Mouse (Mus musculus): Measurements from ENCODE around the gene Ubl3.

The Ubl3 gene

DNA sequence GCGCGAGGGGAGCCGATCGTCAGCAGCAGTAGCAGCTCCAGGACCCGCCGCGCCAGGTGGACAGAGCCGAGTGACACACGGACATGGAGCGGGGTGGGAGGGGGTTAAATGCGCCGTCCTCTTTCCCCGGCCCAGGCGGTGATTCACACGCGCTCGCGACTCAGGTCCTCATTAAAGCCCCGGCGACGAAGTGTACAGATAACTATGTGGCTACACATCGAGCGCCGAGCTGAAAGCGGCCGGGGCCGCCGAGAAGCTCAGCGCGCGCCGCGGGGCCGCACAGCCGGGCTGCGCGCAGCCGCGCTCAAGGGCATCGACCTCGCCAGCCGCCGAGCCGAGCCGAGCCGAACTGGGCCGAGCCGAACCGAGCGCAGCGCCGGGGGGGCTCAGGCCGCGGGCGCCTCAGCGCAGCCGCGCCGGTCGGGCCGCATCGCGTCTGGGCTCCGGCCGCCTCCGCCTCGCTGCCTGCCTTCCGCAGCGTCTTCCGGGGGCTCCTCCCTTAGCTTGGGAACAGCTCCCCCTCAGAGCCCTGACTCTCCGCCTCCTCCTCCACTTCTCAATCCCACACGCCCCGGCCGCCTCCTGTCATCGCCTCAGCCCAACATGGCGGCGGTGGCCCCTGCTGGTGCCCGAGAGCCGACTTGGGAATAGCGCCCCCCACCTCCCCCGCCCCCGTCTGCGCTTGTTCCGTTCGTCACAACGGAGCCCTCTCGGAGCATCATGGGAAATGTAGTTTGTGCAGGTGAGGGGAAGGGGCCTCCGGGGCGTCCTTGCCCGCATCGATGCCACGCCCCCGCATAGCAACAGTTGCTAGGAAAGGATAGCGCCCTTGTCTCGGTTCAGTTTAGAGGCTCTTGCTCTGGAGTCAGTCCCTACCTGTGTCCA lies at the start of gene Ubl3:
TSS of gene Ubl3 (minus strand) at position 603 of the 885 bp plus-strand sequence.
- ATAC-seq (ENCODE audit: low TSS enrichment), result peak; percentile 77

DNA sequence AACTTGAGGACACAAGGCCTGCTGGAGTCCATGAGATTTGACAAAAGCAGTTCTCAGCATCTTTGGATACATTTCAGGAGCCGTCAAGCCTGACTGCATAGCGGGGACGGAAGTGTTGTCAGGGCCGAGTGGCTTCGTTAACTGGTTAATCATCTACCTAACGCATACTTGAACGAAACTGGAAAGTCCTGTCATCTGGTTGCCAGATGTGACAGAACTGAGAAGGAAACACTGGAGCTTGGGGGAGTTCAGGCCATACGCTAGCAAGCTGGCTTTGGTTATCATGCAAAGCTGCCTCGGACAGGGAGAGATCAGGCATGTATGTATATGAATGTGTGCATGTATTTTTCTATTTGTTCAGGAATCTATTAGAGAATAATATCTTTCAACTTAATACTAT lies 45.8 kb upstream of the Ubl3 start:
- no peak for ATAC-seq (ENCODE audit: low TSS enrichment)

DNA sequence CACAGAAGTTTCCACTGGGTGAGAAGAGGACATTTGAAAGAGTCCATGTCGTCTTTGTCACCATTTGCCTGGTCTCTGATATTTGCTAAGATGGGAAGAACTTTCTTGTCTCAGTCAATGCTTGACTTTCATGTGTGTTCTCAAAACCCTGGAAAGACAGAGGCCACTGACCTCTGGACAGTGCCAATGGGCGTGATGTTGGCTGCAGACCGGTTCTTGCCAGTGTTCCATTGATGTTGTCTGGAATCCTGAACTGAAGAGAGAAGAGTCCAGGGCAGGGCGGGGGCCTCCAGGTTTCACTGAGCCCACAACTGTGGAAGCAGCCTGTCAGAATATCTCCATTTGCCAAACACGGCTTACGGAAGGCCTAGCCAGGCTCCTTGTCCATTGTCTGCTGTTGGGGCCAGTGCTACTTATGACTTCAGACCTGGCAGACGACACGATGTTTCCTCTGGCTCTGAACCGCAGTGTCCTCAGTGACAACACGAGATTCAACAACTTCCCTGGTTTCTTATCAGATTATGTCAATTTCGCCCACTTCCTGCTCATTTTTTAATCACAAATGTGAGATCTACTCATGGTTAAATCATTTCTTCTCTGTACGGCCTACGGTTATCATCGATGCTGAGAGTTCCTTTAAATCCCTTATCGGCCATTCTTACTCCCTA lies 43.6 kb upstream of the Ubl3 start:
- ATAC-seq (ENCODE audit: low TSS enrichment), result no peak

DNA sequence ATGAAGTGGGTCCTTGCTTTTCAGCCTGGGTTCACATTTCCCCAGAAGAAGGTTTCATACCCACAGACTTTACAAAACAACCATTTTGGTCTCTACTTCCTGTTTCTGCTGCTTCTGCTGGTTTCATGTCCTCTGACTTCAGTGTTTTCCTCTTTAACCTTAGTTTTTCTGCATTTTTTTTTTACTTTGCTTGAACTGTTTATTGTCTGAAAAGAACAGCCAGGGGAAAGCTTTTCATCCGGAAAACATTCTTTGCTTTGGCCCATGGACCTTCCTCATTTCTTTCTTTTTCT lies 42.8 kb upstream of the Ubl3 start:
- no peak for ATAC-seq (ENCODE audit: low TSS enrichment)

DNA sequence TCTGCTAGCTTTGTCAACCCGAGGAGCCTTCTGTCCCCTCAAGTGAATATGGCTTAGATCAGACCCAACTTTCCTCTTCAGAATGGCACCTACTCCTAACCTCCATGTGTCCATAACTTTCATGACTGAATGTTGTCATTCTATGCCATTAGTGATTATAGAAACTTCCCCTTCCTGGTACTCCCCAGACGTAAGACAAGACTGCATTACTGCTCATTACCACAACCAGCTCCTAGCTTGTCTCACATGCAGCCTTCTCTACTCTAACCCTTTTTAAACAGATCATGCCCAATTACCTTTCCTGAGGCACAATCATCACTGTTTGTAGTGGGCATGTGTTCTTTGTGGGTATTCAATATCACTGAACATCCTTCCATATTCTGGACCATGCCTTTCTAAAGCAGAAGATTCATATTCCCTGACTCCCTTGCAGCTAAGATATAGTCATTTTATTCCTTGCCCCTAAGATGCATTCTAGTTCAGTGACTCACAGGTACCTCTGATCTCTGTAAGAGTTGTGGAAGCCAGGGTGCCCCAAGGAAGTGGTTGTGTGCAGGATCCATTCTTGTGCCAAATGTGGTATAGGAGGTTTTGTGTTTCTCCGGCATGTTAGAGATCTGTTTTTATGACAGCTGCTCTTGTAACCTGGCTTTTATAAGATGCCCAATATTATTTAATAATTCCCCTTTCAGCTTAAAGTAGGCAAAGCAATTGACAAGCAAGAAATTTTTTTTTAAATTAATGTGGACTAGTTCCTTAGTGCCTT lies 42.3 kb upstream of the Ubl3 start:
- no peak for ATAC-seq (ENCODE audit: low TSS enrichment)

DNA sequence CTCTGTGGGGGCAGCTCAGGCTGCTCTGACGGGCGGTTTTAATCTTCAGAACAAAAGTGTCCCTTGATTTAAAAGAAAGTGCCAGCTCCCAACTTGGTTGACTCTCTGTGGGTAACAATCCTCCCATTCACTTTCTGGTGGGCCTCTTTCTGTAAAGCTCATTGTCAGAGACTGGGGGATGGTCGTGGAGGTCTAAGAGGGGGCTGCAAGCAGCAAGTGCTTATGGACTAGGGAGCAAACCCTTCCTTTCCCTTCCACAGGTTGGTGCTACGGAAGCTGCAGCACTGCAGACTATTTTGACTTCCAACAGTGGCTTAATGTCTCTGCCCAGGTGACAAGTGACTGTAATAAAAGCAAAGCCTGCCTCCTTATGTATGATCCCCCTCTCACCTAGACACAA lies 41.0 kb upstream of the Ubl3 start:
- ATAC-seq (ENCODE audit: low TSS enrichment), result no peak

DNA sequence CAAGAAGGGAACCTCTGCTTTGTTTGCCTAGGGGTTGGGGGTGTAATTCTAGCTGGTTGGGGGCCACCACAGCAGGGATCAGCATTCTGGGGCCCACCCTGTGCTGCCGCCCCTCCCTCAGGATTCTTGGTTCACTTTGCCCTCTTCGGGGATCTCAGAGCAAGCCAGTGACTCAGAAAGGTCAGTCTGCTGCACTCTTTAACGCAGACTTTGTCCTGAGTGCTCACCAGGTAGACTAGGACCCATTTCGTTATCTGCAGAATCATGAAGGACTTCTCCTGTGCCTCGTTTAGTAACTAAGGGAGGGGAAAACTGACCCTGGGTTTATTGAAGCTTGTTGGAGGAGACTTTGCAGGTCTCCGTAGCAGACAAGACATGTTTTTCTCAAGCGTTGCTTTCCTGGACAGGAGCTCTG lies 38.9 kb upstream of the Ubl3 start:
- ATAC-seq (ENCODE audit: low TSS enrichment), result no peak

DNA sequence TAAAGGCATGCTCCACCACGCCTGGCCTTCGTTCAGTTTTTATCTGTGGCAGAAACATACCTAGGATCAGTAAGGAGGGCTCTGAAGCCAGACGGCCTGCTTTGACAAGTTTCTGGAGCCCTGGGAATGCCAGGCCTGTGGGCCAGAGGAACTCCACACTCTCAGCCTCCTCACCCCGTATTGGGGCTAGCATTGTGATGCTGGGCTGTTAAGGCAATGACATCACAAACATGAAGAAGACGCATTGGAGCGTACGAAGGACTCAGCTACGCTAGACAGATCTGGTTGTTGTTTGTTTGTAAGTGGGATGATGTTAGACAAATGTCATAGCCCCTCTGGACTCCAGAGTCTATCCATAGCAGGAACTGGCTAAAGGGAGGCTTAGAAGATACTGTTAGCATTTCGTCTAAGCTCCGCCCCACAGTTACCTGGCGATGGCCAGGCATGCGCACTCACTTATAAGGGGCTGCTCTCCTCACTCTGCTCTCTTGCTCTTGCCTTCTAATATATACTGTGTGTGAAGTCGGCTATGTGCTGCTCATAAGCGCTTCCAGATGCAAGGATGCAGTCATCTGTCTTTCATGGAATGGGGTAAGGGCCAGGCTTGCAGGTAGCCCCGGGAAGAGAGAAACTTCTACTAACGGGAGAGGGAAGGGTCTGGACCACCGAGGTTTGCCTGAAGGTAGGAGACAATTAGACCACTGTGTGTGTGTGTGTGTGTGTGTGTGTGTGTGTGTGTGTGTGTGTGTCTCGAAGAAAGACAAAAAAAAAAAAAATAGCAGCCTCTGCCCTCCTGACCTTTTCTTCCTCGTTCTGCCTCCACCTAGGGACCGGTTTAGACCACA lies 38.2 kb upstream of the Ubl3 start:
- no peak for ATAC-seq (ENCODE audit: low TSS enrichment)

DNA sequence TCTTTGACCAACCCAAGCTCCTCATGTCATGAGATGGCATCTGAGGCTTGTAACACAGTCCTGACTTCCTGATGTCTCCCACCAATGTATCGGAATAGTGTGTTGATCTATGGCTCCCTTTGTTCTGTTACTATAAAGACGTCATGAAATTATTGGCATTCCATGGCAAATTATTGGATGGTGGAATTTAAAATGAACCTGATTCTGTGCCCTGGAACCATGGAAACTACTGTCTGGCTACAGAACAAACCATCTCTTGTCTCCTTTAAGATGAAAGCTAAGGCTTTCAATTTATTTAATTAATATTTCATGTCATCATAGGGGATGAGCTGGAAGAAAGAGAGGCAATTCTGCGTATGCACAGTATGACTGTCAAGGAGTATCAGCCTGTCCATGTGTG lies 36.4 kb upstream of the Ubl3 start:
- ATAC-seq (ENCODE audit: low TSS enrichment), result no peak

DNA sequence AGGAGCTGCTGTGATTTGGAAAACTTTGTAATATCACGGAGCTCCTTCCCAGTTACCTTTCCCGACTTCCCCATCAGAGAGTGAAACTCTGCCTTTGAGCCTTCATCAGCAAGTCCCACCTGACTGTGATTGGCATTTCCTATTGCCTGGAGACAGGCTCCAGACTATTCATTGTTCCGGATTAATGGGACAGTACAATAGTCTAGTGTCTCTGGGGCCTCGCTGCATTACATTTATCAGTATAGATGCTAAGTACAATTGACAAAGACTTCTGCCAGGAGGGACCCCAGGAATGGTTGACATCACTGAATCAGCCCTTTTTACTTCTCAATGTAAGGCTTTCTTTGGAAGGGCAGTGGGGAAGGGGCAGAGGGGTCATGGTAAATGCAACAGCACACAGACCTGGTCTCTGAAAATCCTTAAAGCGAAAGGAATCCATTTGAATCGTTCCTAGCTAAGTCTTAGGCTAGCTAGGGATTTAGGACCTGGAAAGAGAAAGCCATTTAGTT lies 35.6 kb upstream of the Ubl3 start:
- ATAC-seq (ENCODE audit: low TSS enrichment), result no peak

DNA sequence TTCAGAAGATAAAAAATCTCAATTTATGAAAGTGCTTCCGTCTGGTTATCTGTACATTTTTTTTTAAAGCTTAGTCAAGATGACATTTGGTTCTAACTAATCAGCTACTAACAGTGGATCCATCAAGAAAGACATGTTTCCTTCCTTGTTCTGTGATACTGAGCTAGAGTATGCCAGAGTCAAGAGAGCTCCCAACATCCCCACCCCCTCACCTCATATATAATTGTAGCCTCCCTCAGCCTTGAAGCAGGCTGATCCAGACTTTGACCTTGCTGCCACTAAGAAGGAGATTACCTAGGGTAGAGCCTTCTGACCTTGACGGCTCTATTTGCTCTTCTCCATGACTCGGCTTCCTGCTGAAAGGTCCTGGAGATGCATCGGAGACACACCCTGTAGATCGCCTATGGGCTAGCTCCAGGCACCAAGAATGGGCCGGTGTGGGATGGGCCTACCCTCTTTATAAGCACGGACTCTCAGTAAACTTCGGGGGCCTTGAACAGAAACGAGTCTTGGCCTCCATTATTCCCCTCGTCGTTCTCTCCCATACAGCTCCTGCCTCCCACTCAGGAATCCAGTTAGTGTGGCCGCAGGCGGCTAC lies 27.9 kb upstream of the Ubl3 start:
- no peak for ATAC-seq (ENCODE audit: low TSS enrichment)

DNA sequence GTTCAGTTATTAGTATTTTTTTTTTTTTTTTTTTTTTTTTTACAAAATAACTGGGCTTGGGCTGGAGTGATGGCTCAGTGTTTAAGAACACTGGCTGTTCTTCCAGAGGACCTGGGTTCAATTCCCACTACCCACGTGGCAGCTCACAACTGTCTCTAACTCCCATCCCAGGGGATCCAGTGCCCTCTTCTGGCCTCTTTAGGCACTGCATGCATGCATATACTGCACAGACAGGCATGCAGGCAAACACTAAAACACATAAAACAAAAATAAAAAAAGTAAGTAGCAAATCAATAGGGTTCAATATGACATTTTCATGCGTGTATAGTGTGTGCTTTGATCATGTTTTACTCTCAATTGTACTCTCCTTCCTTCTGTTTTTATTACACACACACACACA lies 26.6 kb upstream of the Ubl3 start:
- no peak for ATAC-seq (ENCODE audit: low TSS enrichment)

DNA sequence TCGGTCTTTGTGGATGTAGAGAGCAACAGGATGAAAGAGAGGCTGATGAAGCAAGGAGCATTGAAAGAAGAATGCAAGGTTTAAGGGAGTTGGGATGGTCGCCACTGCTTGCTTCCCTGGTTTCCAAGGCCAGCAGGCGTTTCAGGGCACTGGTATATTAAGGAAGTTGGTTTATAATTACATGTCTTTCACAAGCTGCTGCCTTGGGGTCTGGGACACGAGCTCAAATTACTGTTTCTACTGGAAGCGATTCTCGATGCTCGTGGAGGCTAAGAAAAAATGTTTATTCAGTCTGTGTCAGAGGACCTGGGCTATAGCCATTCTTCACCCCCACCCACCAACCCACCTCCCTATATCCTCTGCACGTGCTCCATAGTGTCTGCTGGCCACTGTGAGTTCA lies 25.8 kb upstream of the Ubl3 start:
- ATAC-seq (ENCODE audit: low TSS enrichment), result no peak

DNA sequence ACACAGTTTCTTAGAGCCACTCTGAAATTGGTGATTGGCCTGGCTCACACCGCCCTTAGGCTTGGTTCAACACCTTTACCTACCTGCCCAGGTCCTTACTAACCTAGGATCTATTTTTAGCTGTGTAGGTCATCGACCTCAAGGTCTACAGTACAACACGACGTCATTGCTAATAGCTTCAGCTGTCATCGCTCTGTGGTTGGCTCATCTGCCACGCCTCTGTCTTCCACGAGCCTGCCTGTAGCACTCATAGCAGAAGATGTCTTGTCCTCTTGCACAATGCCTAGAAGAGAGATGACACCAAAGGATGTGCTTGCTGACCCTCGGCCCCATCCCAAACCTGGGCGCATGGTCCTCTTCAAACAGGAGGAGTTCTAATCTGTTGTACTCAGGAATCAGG lies 24.7 kb upstream of the Ubl3 start:
- no peak for ATAC-seq (ENCODE audit: low TSS enrichment)

DNA sequence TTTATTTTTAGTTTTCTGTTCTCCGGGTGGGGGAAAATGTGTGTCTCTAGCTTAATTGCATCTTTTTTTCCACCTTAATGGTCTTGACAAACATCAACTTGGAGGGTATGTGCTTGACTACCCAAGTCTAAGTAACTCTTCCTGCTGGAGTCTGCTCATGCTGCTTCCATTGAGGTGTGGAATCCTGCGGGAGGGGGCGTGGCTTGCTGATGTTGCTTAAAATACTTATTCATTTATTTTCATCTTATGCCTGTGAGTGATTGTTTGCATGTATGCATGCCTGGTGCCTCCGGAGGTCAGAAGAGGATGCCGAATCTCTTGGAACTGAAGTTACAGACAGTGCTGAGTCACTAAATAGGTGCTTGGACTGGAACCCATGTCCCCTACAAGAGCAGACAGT lies 22.6 kb upstream of the Ubl3 start:
- no peak for ATAC-seq (ENCODE audit: low TSS enrichment)

DNA sequence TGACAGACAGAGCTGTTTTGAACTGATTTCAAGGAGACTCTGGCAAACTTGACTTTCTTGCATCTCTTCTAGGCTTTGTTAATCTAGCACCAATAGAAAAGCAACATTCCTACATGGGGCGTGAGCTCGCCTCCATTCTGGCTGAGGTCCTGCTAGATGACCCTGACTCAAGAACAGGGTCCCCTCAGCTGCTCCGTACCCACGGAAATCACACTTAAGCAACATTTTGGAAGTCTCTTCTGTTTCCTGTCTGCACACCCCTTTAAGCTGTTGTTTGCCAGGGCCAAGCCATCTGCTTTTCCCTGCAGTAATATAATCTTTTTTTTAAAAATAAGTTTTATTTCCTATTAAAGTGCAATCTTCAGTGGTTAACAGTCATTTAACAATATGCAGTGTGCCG lies 20.1 kb upstream of the Ubl3 start:
- ATAC-seq (ENCODE audit: low TSS enrichment), result no peak

DNA sequence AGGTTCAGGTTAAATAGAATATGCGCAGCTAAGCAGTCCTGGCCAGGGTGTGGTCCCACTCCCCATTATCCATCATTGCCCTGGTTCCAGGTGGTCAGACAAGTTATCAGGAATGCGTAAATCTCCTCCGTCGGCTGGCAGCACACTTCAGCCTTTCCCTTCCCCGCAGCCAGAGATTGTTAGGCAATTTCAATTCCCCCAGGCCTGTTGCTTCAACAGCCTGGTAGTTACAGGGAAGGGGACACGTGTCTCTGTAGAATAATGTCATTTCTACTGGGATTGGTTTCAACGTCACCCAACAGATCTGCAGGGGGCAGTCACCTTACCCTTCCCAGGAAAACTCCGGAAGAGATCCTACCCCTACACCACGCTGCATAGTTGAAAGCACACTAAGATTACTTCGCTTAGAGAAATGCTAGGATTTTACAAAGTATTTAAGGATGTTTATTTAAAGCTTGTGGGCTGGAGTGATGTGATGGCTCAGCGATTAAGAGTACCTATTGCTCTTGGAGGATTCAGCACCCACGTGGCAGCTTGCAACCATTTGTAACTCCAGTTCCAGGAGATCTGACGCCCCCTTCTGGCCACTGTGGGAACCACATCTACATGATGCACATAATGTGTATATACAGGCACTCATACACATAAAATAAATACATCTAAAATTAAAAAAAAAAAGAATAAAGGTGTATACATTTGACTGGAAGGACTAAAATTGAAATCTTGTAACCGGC lies 18.1 kb upstream of the Ubl3 start:
- ATAC-seq (ENCODE audit: low TSS enrichment), result no peak

DNA sequence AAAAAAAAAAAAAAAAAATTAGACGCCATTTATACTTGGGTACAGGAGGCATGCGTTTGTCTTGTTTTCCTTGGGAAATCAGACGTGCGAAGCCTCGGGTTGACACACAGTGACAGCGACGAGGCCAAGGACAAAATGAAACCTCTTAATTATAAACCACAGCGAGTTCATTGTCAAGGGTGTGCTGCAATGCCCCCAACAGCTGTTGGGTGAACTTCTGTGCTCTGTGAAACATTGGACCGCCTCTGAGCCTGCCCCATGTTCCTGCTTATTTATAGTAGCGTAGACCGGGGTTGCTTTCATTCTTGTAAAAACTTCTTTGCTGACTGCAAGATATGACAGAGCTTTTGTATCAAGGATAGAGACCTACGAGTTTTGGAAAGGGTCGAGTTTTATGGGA lies 16.9 kb upstream of the Ubl3 start:
- no peak for ATAC-seq (ENCODE audit: low TSS enrichment)

DNA sequence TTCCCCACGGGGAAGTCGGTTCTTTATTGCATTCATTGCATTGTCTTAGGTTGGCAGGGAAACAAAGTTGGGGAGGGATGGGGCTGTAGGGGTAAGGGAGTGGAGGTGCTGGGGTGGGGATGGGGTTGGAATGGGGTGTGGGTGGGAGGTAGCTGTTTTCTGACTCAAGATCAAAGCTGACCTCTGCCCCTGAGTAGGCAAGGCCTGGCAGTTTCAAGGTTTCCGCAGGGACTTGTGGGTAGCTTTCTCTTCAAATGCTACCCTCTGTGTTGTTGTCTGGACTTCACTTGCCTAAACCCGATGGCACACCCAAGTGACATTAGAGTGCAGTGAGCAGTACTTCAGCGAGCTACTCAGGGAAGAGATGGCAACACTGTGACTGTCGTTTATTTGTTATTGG lies 13.0 kb upstream of the Ubl3 start:
- no peak for ATAC-seq (ENCODE audit: low TSS enrichment)

DNA sequence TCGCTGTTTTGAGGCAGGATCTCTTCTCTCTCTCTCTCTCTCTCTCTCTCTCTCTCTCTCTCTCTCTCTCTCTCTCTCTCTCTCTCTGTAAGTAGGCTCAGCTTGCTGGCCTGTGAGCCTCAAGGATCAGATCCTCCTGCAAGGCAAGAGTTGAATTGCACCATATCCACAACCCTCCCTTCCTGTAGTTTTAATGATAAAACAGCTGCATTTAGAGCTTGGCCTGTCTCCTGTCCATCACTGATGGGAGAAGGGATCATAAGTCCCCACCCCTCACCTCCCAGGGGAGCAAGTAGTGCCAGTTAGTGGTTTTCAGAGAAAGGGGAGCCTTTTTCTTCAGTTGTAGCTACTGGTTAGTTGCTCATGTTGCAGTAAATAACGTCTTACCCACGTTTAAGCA lies 11.5 kb upstream of the Ubl3 start:
- no peak for ATAC-seq (ENCODE audit: low TSS enrichment)

DNA sequence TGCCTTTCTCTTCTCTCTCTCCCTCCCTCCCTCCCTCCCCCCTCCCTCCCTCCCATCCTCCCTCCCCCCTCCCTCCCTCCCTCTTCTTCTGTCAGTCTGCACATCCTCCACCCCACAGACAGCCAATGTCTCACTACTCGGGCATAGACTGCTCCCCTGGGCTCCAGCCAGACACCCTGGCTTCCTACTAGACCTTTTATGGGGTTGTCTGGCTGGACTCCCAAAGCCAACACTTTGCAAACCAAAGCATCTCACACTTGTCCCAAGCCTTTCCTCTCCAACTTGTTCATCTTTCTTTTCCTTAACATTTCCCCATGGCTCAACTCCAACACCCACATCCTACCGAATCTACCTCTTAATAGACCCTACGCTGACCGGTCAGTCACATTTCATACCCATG lies 10.7 kb upstream of the Ubl3 start:
- no peak for ATAC-seq (ENCODE audit: low TSS enrichment)

Measured in frontal cortex, adult (tissue).